Mouse (Mus musculus): ENCODE data around the gene Bsg.

DNA sequence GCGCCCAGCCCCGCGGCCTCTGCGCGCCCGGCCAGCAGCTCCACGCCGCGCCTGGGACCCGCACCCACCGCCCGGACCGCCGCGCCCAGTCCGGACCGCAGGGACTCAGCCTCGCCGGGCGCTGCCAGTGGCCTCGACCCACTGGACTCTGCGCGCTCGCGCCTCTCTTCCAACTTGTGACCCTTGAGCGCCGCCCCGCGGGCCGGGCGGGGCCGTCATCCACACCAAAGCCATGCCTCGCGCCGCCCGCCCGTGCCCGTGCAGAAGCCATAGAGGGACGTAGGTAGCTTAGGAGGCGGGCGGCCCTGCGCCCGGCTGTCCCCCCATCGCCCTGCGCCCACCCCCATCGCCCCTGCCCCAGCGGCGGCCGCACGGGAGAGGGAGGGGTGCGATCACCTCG, 31.1 kb downstream of the Bsg start:
- TF ChIP-seq POLR2A (IDR thresholded peaks at IDR 0.05; ENCODE audit: insufficient read depth, low read depth, low read length) (no peak), CTCF (IDR thresholded peaks at IDR 0.05; ENCODE audit: insufficient read depth, low read depth, low read length) (no peak)

Measured in olfactory bulb, adult 2 months (tissue).